Mouse (Mus musculus): ENCODE data around the gene Ing2. TPM values are rescaled to one million over a fixed set of nuclear protein-coding genes. Genes with fewer than 3 reads are reported as not detected.

Ing2 gene
- polyA plus RNA-seq, 1 experiment from 2014 or later: 15.5 TPM

DNA sequence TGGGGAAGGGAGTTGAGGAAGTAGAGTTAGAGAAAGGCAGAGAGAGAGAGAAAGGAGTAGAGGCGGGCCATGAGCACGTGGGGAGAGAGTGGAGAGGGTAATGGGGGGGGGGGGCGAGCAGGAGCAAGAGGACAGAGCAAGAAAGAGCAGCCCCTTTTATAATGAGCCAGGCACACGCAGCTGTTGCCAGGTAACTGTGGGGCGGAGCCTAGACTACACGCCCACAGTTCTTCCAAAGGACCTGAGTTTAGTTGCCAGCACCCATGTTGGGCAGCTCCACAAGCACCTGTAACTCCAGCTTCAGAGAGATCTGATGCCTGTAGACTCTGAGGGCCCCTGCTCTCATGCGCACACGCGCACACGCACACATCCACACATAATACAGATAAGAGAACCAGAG is 16.5 kb upstream of the Ing2 start:
- TF ChIP-seq CTCF (IDR thresholded peaks at IDR 0.05): no peak
- TF ChIP-seq EP300 (IDR thresholded peaks at IDR 0.05): no peak
- ATAC-seq (no peak), DNase-seq (ENCODE audit: low spot score) (no peak)
- no peak overlapping the region for H3K4me3 ChIP-seq (ENCODE audit: low read depth, low read length)
- WGBS: 89% methylated on average over 8 of the region's 10 CpGs
- no peaks in the 10 kb centered on the region for H3K9me3 ChIP-seq (ENCODE audit: low read length)
- H3K9ac ChIP-seq (replicated peaks; ENCODE audit: low read depth): no peak overlapping the region
- no peaks in the 10 kb centered on the region for H3K4me1 ChIP-seq (ENCODE audit: insufficient read depth, low read depth, low read length)
- H3K4me2 ChIP-seq (replicated peaks; ENCODE audit: low read depth, low read length): no peak overlapping the region
- H3K27me3 ChIP-seq (replicated peaks; ENCODE audit: insufficient read depth, low read length): no peaks in the 10 kb centered on the region
- H3K27ac ChIP-seq (ENCODE audit: low read length): no peak overlapping the region
- no peaks in the 10 kb centered on the region for H3K36me3 ChIP-seq (ENCODE audit: insufficient read depth, low read length)

- H3K36me3 ChIP-seq (ENCODE audit: insufficient read depth, low read length): no peaks in the 10 kb centered on the region
- no peak overlapping the region for H3K27ac ChIP-seq (ENCODE audit: low read length)
- no peaks in the 10 kb centered on the region for H3K27me3 ChIP-seq (replicated peaks; ENCODE audit: insufficient read depth, low read length)
- H3K4me1 ChIP-seq (ENCODE audit: insufficient read depth, low read depth, low read length): no peaks in the 10 kb centered on the region
- no peak overlapping the region for H3K4me3 ChIP-seq (ENCODE audit: low read depth, low read length)
- ATAC-seq (no peak), DNase-seq (ENCODE audit: low spot score) (no peak)
- no peak overlapping the region for H3K9ac ChIP-seq (replicated peaks; ENCODE audit: low read depth)
- peak overlapping the region; percentile 56; the same call in 1 of the 2 replicates for H3K4me2 ChIP-seq (replicated peaks; ENCODE audit: low read depth, low read length)
- no peaks in the 10 kb centered on the region for H3K9me3 ChIP-seq (ENCODE audit: low read length)
- WGBS: 67% methylated on average over 7 of the region's 7 CpGs
- TF ChIP-seq EP300 (IDR thresholded peaks at IDR 0.05) (no peak), CTCF (IDR thresholded peaks at IDR 0.05) (no peak)
These were observed 15.9 kb upstream of the Ing2 start for GRCm38 (mm10) chr8:47691303-47691702.

GRCm38 (mm10) chr8:47690674-47691078 is 15.3 kb upstream of the Ing2 start:
- Histone ChIP-seq H3K4me1 (ENCODE audit: insufficient read depth, low read depth, low read length) (no peaks in the 10 kb centered on the region), H3K27ac (ENCODE audit: low read length) (peak overlapping the region; percentile 28; the same call in 1 of the 2 replicates), H3K9me3 (ENCODE audit: low read length) (no peaks in the 10 kb centered on the region), H3K9ac (replicated peaks; ENCODE audit: low read depth) (0 out of 2 replicates have a peak overlapping the region, but pooled peaks have one; percentile 20), H3K4me2 (replicated peaks; ENCODE audit: low read depth, low read length) (peak overlapping the region; percentile 56), H3K27me3 (replicated peaks; ENCODE audit: insufficient read depth, low read length) (no peaks in the 10 kb centered on the region), H3K36me3 (ENCODE audit: insufficient read depth, low read length) (no peaks in the 10 kb centered on the region), H3K4me3 (ENCODE audit: low read depth, low read length) (peak overlapping the region; percentile 19)
- TF ChIP-seq EP300 (IDR thresholded peaks at IDR 0.05): no peak
- TF ChIP-seq CTCF (IDR thresholded peaks at IDR 0.05): no peak
- DNase-seq (ENCODE audit: low spot score) (peak; percentile 59), ATAC-seq (peak; percentile 54)
- 7% methylated on average over 16 of the region's 16 CpGs for WGBS

DNA sequence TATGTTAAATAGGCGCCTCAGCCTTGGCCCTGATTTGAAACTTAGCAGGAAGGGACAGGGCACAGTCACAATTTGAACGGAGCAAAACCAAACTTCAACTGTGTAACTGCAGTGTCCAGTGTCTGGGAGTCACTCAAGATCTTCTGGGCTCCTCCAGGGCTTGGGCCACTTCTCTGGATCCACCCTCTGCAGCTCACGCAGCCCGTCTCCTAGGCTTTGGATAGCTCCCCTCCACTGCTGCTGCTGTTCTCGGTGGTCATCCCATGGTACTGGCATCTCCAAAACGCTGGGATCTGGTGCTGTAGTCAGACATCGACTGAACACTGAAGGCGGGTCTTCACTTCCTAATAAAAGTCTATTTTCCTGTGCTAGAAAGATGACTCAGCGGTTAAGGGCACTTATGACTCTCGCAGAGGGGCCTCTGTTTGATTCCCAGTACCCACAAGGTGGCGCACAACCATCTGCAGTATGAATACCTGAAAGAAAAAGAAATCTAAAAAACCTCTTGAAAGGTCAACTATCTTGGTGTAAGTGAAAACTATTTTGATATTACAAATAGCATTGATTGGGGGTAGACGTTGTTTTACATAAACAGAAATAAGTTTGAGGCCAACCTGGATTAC is 14.5 kb upstream of the Ing2 start:
- H3K27me3 ChIP-seq (replicated peaks; ENCODE audit: insufficient read depth, low read length): no peaks in the 10 kb centered on the region
- no peak overlapping the region for H3K4me3 ChIP-seq (ENCODE audit: low read depth, low read length)
- peak; percentile 61 for DNase-seq (ENCODE audit: low spot score)
- no peaks in the 10 kb centered on the region for H3K9me3 ChIP-seq (ENCODE audit: low read length)
- ATAC-seq: no peak
- no peak for TF ChIP-seq EP300 (IDR thresholded peaks at IDR 0.05)
- peak; percentile 48 for TF ChIP-seq CTCF (IDR thresholded peaks at IDR 0.05)
- H3K4me1 ChIP-seq (ENCODE audit: insufficient read depth, low read depth, low read length): no peaks in the 10 kb centered on the region
- no peak overlapping the region for H3K27ac ChIP-seq (ENCODE audit: low read length)
- no peak overlapping the region for H3K4me2 ChIP-seq (replicated peaks; ENCODE audit: low read depth, low read length)
- H3K9ac ChIP-seq (replicated peaks; ENCODE audit: low read depth): no peak overlapping the region
- no peaks in the 10 kb centered on the region for H3K36me3 ChIP-seq (ENCODE audit: insufficient read depth, low read length)
- WGBS: 58% methylated on average over 12 of the region's 12 CpGs

DNA sequence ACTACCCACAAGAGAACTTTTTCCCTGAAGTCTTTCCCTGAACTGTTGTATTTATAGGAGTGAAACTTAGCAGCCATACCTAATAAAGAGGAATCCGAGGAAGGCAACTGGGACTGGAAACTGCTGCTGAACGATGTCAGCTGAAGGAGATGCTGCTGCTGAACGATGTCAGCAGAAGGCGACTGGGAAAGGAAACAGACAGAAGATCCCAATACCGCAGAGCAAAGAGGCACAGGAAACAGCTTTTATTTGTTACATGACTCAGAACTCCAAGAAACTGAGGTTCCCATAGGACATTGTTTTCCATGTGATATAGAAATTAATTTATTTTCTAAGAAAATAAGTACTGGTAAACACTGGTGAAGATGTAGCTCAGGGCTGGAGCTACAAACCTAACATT is 9.1 kb upstream of the Ing2 start:
- Histone ChIP-seq H3K9ac (replicated peaks; ENCODE audit: low read depth) (no peak overlapping the region), H3K27ac (ENCODE audit: low read length) (no peak overlapping the region), H3K4me3 (ENCODE audit: low read depth, low read length) (no peak overlapping the region), H3K9me3 (ENCODE audit: low read length) (no peaks in the 10 kb centered on the region), H3K27me3 (replicated peaks; ENCODE audit: insufficient read depth, low read length) (no peaks in the 10 kb centered on the region), H3K36me3 (ENCODE audit: insufficient read depth, low read length) (no peaks in the 10 kb centered on the region), H3K4me2 (replicated peaks; ENCODE audit: low read depth, low read length) (no peak overlapping the region), H3K4me1 (ENCODE audit: insufficient read depth, low read depth, low read length) (no peaks in the 10 kb centered on the region)
- TF ChIP-seq EP300 (IDR thresholded peaks at IDR 0.05) (no peak), CTCF (IDR thresholded peaks at IDR 0.05) (no peak)
- DNase-seq (ENCODE audit: low spot score): no peak
- WGBS: 39% methylated on average over 5 of the region's 5 CpGs
- ATAC-seq: no peak

- no peak for TF ChIP-seq CTCF (IDR thresholded peaks at IDR 0.05)
- no peak for TF ChIP-seq EP300 (IDR thresholded peaks at IDR 0.05)
These were observed 8.6 kb upstream of the Ing2 start for GRCm38 (mm10) chr8:47683994-47684393.

More at GRCm38 (mm10) chr8:47683994-47684393, 8.6 kb upstream of the Ing2 start:
- Histone ChIP-seq H3K4me3 (ENCODE audit: low read depth, low read length) (no peak overlapping the region), H3K4me2 (replicated peaks; ENCODE audit: low read depth, low read length) (no peak overlapping the region), H3K9me3 (ENCODE audit: low read length) (no peaks in the 10 kb centered on the region), H3K4me1 (ENCODE audit: insufficient read depth, low read depth, low read length) (no peaks in the 10 kb centered on the region), H3K27me3 (replicated peaks; ENCODE audit: insufficient read depth, low read length) (no peaks in the 10 kb centered on the region), H3K36me3 (ENCODE audit: insufficient read depth, low read length) (no peaks in the 10 kb centered on the region), H3K9ac (replicated peaks; ENCODE audit: low read depth) (no peak overlapping the region), H3K27ac (ENCODE audit: low read length) (no peak overlapping the region)
- DNase-seq (ENCODE audit: low spot score): no peak
- no peak for ATAC-seq
- 79% methylated on average over 9 of the region's 9 CpGs for WGBS

Measured in lung, postnatal 0 days (tissue).